Mouse (Mus musculus) inflammation-experienced regulatory T-cells, adult 6 months (primary cell): ENCODE measurements around the gene Srrm2. TPM values are rescaled to one million over a fixed set of nuclear protein-coding genes. Genes with fewer than 3 reads are reported as not detected.

ENCODE experiments used
- ATAC-seq: one replicate; pipeline ENCODE4 v1.8.0; 2017
- polyA plus RNA-seq, 3 experiments: library from polyadenylated mRNA; unstranded; fragments of 100-300 nt; shearing (Covaris generic); gene quantifications; one replicate each; pipeline ENCODE4 v1.2.1; 2017

Srrm2 gene
- 100 to 1,000 TPM; 271 to 328 (median 302) TPM for polyA plus RNA-seq

DNA sequence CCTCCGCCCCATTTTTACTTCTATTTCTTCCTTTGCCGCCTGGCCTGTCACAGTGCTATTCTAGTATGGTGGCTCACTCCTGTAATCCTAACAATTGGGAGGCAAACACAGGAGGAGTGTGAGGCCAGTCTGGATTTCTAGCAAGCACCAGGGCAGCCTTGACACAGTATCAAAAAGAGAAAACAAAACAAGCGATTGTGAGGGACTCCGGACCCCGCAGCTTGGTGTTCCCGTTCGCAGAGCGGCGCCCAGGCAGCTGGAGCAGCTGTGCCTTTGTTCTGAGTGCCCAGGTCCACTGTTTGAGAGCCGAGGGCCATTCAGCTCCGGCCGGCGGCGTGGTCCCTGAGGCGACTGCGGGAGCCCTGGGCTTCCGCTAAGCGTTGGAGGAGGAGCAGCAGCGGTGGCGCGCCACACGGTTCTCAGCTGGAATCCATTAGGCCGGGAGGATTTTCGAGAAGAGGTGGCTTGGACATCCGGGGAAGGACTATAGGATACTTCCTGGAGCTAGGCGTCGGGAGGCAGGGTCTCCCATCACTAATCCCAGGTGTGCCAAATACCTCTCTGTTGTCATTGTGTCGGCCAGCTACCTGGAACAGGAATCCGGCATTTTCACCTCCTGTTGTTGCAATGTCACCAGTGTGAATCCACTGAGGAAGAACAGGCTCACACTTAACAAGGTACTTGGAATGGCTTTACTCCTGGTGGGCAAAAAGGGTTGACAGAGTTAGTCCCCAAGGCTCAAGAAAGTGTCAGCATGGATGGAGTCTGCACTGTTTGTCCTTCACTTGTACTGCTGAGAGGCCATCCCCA lies at the start of gene Srrm2:
Gene Srrm2, plus strand, starts transcription at position 264 of the 810 bp plus-strand sequence.
- ATAC-seq: peak; percentile 27

DNA sequence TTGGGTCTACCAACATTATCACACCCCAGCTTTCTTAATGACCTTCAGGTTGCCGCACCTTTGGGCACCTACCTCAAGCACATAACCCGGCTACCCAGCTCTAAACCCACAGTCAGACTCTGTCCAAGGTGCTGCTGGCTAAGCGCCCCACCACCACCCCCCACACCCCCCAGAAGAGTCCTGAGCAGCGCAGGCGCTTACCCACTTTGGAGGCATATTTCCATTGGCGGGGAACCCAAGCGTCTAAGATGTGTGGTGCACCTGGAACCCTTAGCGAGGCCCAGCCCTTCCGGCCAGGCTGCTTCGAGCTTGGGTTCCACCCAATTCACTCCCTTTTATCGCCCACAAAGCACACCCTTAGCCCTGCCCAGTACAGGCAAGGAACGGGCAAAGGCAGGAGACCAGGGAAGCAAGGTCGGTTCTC lies 49.7 kb upstream of the Srrm2 start, which contains the start of gene Paqr4:
Gene Paqr4, minus strand, starts transcription at position 270 of the 424 bp plus-strand sequence.
- peak; percentile 26 for ATAC-seq

DNA sequence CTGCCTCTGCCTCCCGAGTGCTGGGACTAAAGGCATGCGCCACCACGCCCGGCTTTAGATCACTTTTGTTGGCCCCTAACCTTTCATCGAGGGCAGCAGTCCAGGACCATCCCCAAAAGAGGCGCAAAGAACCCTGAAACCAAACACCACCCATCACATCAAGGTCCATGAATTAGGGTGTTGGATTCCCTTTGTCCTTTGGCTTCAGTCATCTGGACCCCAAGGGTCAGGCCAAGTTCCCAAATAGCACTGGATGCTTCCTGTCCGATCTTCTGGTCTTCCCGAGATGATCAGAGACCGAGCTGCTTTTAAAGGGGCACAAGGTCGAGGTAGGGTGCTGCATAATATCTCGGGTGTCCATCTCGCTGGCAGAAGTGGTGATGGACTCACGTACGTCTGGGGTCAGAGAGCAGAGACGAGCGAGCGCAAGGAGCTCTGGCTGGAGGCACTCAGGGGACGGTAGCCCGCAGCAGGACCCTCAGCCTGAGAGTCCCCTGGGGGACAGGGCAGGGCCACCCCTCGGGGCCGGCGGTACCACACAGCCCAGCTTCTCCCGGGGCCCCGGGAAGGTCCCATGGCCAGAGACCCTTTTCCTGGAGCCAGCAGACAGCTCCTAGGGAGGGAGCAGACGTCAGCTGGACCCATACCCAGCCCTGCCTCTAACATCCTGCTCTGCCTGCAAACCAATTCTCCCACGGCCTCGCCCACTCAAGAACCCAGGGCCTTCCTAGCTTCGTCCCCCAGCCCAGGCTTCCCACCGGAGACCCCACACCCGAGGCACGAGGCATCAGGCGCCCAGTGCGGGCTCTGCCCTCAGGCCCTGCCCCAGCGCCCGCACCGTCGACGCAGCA lies 48.7 kb upstream of the Srrm2 start:
- no peak for ATAC-seq

DNA sequence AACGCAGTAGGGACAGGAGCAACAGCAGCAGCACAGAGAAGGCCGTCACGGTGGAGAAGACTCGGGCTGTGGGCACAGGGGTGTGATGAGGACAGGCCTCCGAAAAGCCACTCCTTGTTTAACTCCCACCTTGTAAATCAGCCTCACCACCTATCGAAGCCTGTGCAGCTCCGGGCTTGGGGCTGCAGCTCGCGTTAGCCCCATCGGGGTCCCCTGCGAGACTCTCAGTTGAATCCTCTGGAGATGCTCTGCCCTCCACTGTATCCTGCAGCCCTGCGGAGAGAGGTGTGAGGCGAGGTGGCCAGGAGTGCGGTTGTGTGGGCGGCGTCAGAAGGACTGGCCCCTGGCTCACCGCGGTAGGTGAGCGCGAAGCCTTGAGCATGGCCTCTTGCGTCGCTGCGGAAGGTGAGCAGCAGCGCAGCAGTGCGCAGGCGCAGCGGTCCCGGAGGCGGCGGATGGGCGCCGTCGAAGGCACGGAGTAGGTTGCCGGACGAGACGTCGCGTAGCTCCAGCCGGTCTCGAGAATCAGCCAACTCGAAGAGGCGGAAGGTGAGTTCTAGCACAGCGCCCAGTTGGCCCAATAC lies 48.0 kb upstream of the Srrm2 start:
- peak; percentile 25 for ATAC-seq

DNA sequence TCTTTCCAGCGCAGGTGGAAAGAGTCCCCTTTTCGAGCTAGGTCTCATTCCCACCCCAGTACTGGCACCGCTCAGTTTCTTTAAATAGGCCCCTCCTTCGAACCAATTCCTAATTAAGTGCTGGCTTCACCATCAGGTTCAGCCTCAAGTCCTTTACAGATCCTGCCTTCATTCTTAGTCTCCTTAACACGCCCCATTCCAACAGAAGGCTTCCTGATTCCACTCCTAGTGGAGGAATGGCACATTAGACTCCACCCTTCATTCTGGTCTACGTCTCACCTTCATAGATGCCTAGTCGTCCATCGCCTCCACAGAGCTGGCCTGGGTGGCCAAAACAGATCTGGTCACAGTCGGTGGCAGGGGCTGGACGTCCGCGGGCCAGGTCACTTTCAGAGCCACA lies 47.4 kb upstream of the Srrm2 start:
- ATAC-seq: no peak

DNA sequence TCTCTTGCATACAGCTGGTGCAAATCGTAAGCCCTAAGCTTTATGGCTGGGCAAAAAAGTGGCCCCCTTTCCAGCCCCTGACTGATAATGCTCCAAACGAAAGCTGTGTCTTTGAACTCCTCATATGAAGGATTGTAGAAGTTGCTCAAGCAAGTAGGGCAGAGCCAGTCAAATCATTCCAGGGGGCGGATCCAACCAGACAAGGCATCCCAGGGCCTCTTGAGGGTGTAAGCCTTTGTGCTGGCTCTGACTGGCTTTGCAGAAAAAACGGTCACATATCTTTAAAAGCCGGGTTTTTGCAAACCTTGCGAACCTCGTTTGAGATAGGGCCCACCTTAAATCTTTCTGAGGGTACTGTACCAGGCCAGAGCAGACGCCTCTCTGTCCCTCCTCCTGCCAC lies 46.3 kb upstream of the Srrm2 start:
- ATAC-seq: no peak

DNA sequence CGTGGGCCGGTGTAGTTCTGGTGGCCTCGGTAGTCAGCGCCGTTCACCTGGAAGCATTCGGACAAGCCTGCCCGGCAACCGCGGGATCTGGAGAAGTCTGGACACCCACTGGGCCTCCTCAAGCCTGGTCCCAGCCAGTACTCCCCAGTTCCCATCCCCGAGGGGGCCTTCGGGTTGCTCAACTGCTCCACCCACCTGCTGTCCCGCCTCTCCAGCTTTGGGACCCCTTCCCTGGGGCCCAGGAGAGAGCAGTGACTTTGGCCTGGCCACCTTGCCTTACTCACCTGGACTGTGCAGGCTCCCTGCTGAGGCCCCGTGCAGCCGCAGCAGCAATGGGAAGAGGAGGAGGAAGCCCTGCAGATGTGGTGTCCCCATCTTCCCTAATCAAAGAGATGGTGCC lies 45.7 kb upstream of the Srrm2 start:
- ATAC-seq: no peak

DNA sequence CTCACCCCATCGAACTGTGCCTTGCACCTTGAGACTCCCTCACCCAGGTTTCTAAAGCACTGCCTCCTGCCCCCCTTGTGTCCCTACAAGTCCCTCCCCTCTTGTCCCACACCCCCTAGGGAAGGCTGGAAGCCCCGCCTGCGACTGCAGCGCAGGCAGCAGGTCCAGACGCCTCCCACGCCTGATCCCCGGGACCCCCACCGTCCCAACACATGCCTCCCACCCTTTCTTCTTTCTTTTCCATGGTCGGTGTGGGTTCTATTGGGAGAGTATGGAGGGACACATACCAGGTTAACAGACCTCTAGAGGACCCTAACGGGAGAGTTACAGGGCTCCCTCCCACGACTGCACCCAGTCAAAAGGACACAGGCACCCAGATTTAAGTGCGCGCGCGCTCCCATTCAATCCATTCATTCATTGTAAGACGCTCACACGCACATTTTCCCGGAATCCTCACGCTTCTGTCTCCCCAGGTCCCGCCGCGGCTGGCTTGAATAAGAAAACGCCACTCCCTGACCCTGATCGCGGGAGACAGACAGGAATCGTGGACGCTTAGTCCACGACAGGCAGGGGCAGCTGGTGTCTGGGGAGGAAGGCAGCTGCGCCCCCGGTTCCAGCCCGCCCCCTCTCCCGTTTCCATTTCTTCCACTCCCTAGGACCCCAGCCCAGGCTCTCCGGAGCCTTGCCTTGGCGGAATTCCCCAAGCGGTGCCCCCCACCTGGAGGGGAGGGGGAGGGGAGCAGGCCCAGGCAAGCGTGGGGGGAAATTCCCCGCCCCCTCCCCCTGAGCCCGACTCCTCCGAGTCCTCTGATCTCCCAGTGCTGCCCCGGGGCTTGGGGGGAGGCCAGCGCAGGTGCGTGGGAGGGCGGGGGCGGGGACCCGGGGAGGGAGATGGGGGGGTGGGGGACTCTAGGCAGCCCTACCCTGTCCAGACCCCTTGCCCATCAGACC lies 44.8 kb upstream of the Srrm2 start, which contains the start of gene Kremen2:
Gene Kremen2, minus strand, starts transcription at position 533 of the 951 bp plus-strand sequence.
- no peak for ATAC-seq

DNA sequence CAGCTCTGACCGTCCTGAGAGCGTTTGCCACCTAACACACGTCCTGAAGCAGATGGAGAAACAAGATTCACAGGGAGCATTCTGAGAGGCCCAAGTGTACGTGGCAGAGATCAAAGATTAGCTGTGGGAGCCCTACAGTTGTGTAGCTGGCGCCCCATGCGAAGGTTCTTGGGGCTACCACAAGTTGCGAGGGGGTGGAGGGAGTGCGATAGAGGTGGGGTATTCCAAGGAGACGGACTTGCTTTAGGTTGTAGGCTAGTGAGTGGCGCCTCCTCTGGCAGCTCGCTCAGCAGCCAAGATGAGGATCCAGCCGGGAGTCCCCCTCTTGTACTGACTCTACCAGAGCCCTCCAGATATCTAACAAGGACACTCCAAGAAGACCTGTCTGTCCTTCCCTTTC lies 44.0 kb upstream of the Srrm2 start:
- ATAC-seq: peak; percentile 25

DNA sequence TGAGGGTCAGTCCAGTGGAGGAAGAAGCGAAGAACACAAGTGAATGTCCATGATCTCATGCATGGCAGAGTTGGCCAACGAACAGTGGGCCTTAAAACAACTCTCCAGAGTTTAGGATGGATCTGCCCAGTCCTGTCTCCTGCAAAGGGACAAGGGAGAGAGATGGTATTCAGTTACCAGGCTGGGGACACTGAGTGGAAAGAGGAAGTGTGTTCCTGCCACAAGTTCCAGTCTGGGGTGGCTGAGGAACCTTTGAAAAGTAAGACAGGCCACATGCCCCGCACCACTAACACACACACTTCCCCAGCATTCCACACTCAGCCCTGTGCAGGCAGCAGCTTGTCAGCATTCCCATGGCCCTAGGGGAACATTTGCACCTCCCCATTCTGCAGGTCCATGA lies 43.6 kb upstream of the Srrm2 start:
- no peak for ATAC-seq

DNA sequence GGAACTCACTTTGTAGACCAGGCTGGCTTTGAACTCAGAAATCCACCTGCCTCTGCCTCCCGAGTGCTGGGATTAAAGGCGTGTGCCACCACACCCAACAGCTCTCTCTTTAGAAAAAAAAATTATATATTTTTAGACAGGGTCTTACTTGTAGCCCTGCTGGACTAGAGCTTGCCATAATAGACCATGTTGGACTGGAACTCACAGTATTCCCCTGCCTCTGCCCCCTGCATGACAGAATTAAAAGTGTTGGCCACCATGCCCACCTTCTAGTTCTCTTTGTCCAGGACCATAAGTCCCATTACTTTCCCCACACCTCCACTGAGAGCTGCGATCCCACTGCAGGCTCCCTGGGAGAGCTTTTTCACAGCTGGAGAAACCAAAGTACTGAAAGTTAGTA lies 42.9 kb upstream of the Srrm2 start:
- no peak for ATAC-seq

DNA sequence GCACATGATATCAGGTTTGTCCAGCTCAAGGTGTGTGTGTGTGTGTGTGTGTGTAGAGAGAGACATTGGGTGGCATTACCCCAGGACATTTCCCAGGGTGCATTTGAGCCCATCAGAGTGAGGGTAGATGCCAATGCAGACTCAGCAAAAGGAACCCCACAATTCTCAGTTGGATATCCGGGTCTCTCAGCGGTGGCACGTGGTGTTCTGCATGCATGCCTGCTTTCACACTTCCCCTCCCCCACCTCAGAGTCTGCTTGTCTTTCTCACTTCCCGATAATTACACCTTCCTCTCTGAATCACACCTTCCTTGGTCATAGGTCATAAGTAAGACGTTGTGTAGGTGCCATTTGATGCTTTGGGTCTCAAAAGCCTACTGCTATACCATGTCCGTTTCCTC lies 42.3 kb upstream of the Srrm2 start:
- ATAC-seq: no peak

DNA sequence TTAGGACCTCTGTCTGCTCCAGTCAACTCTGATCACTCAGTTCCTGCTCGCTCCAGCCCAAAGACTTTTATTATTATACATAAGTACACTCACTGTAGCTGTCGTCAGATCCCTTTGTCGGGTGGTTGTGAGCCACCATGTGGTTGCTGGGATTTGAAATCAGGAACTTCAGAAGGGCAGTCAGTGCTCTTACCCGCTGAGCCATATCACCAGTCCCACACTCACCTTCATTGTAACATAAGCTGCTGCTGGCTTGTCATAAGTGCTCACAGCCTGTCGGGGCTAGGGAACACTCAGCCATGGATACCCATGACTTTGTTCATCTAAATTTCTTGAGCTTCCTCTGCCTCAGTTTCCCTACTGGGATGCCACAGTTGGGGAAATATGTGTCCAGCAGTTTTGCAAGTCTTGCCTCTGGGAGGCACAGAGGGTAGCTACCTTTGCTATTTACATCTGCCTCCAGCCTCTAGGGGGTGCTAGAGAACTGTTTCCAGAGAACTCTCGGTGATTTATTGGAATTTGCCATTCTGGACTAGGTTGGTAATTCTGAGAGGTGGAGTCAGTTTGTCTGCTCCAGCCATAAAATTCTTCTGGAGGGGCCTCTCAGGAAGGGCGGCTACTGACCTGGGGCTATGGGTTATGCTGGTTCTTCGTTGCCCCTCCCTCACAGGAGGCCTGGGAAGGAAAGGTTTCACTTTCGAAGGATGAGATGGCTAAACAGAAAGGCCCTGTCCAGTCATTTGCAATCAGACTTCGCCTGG lies 41.5 kb upstream of the Srrm2 start:
- peak; percentile 80 for ATAC-seq

DNA sequence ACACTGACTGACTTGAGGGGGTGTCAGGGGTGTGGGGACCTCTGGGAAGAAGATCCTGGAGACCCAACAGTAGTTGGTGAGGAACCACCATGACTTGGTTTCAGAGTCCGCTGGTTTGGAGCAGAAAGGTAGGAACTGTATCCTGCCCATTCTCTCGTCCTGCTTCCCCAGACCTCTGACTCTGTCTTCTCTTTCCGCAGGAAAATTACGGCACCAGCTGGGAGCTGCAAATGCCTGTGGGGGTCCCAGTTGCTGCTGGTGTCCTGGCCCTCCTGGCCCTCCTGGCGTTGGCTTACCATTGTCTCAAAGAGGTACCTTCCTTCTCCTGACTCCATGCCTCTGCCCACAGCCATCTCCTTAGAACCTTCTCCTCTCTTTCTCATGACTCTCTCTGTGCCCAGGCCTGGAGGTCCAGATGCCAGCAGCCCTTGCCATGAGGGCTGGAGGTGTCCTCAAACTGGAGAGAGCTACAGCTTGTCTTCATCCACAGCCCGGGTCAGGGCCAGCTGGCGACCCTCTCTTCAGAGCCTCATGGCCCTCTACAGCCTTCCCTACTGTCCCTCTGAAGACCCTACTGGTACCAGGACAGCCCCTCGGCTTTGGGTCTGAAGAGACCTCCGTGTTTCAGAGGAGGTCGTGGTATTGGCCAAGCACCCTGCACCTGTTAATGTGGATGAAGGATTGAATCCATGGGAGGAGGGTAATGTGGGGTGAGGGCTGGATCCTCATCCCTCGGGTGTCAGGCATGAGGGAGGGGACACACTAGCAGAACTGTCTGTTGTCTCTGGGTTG lies 40.7 kb upstream of the Srrm2 start:
- no peak for ATAC-seq

DNA sequence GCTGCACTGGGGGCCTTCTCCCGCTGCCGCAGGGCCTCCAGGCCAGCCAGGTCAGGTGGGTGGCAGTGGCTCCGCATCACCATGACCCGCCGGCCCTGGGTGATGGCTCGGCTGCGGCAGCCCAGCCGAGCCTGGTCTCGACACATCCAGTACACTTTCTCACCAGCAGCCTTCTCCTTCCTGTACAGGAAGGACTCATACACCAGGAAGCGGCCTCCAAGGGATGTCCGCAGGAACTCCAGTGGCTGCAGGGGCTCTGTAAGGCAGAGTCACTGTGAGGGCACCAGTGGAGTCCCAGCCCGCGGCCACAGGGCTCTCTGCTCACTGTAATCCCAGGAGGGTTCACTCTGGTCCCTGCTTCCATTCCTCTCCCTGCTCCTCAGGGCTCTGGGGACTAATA lies 34.6 kb upstream of the Srrm2 start:
- ATAC-seq: no peak

DNA sequence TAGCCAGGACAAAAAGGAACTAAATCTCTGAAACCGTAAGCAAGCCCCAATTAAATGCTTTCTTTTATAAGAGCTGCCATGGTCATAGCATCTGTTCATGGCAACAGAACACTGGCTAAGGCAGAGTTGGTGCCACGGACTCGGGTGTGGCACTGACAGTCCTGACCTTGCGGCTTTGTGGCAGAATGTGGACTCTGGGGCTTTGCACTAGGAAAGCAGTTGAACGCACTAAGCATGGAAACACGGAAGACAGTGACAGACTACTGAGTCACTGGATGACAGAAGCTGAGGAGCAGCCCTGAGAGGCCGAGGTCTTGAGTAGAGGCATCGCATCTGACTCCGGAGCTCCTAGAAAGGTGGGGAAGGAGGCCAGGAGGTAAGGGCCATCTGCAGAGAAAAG lies 32.8 kb upstream of the Srrm2 start:
- no peak for ATAC-seq

DNA sequence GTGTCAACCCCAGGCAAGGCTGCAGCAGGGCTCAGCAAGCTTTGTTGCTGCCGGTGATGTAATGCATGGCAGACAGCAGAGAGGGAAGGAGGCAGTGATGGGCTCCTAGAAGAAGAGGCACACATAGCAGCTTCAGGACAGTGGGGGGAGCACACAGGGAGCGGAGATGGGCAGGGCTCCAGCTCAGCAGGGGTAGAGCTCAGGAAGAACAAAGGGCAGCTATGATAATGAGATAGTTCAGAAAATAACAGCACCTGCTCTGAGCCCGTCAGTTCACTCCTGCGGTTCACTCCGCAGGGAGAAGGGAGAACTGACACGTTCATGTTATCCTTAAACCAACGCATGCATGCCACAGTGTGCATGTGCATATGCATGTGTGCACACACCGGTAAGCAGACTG lies 31.5 kb upstream of the Srrm2 start:
- ATAC-seq: no peak

DNA sequence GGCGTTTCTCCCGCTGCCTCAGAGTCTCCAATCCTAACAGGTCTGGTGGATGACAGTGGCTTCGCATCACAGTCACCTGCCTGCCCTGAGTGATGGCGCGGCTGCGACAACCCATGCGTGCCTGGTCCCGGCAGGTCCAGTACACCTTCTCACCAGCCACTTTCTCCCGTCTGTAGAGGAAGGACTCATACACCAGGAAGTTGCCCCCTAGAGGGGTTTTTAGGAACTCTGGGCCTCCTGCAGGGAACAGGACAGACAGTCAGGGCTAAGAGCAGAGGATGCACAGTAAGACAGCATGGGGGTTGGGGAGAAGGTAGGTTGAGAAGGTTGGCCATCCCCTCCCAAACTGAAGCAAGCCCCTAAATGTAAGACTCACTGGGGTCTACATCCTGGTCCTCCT lies 30.1 kb upstream of the Srrm2 start:
- ATAC-seq: no peak

DNA sequence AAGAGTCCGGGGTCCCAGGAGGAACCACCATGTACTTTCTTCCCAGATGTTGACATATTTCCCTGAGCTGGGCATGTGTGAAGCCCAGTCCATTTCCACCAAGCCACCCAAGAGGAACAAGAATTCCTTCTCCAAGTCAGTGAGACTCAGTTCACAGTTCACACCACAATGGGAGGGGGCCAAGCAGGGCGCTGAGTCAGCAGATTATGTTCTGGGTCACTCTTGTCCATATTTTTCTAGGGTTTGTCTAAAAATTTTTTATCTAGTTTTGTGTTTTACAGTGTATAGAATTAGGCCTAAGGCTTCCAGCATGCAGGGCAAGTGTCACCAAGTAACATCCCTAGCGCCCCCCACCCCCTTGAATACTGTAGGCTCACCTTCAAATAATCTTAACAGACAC lies 29.2 kb upstream of the Srrm2 start:
- ATAC-seq: no peak

DNA sequence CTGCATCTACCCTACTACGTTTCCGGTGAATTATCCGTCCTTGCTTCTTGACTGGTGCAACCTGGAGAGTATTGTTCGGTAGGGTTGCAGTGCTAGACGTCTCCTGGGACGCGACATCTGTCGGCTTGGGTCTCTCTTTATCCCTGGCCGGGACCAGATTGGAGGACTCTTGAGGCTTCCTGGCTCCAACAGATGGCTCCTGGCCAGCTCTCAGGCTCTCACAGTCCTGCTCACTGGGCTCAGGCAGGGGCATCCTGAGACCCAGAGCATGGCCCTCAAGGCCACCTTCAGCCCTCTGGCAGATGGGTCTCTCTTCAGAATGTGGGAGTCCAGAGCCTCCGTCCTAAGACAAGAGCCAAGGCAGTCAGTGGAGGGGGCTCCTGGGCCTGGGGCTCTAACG lies 27.4 kb upstream of the Srrm2 start:
- no peak for ATAC-seq
